Mouse (Mus musculus) ovary, postnatal 14 days (tissue): Measurements from ENCODE around the gene Rap2a.

Experiments used
- DNase-seq: peaks from one replicate; pipeline ENCODE4 v3.0.0; 2022; ENCODE audit warnings: low spot score

The Rap2a gene

DNA sequence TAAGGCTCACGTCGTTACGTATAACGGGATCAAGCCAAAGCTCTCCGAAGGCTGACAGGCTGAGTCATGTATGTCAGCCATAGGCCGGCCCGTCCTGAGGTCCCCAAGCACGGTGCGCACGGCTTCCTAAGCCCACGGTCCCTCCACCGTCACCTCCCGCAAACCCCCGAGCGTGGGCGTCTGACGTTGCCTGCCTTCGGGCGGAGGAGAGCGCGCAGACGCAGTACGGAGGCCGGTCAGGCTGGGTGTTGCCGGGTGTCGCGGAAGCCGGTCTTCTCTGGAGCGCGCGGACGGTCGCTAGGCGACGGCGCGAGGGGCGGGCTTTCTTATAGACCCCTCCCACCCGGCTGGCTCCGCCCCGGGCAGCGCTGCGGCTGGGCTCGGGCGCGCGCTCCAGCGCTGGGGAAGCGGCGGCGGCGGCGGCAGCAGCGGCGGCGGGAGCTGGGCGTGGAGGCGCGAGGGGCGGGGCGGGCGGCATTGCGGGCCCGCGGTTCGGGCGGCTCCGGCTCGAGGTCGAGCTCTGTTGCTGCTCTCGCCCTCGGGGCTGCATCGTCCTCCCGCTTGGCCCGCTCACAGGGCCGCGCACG lies at the start of gene Rap2a:
TSS of gene Rap2a (plus strand) at position 463 of the 587 bp plus-strand sequence.
- DNase-seq: peak; percentile 93

GRCm38 (mm10) chr14:120428497-120428896 lies 49.7 kb upstream of the Rap2a start:
- no peak for DNase-seq

DNA sequence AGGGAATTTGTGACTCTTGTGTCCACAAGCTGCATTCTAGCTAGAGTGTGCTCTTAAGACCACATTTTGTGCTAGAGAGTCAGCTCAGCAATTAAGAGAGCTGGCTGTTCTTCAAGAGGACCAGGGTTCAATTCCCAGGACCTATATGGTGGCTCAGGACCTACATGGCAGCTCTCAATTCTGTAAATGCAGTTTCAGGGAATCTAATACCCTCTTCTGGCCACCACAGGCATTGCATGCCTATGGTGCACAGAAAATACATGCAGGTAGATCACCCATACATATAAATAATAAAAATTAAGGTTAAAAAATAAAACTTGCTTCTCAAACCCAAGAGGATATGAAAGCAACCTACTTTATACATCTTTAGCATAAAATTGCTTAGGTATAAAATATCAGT lies 45.5 kb upstream of the Rap2a start:
- DNase-seq: no peak

GRCm38 (mm10) chr14:120433931-120434398 lies 44.3 kb upstream of the Rap2a start:
- no peak for DNase-seq

DNA sequence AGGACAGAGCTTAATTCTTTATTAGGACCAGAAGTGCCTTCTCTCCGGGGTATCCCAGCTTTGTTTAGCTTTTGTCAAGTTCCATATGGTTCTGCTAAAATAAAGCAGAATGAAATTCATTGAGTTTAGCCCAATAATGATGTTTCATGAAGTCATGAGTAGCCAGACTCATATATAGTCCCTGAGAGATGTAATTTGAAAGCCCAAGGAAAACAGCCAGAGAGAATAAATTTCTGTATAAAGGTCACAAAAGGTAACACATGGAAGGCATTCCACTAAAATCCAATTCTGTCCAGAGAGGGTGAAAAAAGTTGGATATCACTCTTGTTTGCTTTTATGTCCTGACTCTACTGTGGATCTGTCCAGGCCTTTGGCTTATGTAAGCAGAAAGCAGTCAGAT lies 43.4 kb upstream of the Rap2a start:
- no peak for DNase-seq

- DNase-seq: no peak
Measured at GRCm38 (mm10) chr14:120440716-120441115, 37.5 kb upstream of the Rap2a start.

DNA sequence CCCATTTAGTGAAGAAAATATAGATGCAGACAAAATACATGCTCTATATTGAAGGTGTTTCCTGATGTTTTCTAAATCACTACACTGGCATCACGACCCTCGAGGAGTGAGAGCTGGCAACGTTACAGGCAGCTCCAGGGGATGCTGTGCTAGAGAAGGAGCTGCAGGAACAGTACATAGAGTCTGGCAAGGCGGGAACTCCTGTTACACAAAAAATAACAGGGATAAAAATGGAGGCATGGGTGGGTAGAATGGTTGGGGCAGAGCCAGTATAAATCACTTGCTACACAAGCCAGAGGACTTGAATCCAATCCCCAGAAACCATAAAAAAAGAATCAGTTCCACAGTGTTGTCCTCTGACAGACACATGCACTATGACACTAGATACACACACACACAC lies 37.0 kb upstream of the Rap2a start:
- DNase-seq: no peak

DNA sequence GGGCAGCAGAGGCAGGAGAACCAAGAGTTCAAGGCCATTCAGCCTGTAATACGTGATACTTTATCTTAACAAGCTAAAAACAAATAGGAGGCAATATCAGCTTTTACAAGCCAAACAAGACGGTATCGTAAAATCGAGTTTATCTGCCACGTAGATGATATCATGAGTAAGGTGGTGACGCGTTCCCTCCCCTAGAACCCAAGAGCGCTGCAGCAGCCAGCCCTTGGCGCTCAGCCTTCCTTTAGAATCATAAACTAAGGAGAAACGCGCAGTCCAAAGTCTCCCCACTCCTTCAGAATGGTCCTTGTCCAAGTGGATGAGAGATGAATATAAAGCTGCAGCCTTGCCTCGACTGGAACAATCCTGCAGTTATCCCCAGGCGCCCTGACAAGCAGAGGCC lies 36.4 kb upstream of the Rap2a start:
- DNase-seq: no peak

- no peak for DNase-seq
Measured at GRCm38 (mm10) chr14:120454221-120454620, 24.0 kb upstream of the Rap2a start.

DNA sequence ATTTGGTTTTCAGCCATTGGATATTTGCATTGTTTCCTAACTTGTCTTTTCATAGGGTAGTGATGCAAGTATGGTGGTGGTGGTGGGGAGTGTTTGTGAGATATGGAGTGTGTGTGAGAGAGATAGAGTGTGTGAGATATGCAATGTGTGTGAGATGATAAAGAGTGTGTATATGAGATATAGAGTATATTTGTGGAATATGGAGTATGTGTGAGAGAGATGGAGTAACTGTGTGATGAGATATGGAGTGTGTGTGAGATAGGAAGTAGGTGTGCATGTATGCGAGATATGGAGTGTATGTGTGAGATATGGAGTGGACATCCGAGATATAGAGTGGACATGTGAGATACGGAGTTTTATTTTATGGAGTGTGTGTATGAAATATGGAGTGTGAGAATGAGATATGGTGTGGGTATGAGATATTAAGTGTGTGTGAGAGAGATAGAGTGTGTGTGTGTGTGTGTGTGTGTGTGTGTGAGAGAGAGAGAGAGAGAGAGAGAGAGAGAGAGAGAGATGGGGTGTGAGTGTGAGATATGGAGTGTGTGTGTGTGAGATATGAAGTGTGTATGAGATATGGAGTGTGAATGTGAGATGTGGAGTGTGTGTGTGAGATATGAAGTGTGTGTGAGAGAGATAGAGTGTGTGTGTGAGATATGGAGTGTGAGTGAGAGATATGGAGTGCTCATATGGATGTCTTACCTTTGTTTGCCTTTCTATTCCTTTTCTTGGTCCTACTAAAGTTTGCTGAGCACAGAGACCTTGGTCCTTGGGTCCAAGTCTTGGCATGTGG lies 14.1 kb upstream of the Rap2a start:
- no peak for DNase-seq

DNA sequence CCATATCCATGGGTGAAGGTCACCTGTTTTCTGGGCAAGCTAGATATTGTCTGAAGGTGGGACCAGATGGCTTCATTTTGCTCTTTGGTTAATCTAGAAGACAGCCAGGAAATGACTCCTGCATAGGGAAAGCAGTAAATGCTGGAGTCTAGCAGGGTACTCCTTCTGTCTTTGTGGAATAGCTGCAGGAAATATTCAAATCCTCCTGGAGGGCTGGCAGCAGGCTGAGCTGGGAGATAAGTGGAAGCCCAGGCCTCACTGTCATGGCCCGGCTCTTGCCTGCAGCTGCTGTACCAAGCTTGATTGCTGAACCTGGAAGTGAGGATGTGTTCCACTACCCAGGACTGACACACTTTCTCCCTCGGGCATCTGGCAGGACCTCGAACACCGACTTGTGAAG lies 11.4 kb upstream of the Rap2a start:
- no peak for DNase-seq

DNA sequence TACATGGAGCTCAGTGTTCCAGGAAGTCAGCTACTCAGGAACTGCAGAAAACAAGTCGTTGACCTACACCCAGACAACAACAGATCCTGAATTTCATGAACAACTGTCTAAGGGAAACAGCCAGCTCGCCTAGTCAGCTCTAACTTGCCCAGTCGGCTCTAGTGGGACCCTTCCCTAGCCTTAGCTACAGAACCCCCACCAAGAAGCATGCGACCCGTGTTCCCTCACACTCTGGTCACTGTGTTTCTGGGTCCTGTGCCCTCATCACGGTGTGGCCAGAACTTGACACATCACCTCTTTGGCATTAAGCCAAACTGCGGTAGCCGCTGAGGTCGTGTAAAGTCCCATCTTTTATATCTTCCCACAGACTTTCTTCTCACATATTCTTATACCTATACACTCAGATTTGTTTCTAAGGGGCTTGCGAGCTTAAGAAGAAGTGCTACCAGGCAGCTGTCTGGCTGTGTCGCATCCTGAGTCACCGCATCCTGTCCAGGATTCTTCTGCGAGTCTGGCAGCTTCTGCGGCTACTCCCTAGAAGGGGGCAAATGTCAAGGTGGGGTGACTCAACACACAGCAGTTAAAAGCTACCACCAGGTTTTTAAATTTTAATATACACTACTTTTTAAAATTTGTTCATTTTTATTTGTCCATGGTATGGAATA lies 9.0 kb upstream of the Rap2a start:
- DNase-seq: no peak

GRCm38 (mm10) chr14:120476186-120476697 lies 2.0 kb upstream of the Rap2a start:
- DNase-seq: no peak

- peak; percentile 99 for DNase-seq
Measured at GRCm38 (mm10) chr14:120477288-120477981, 809 bp upstream of the Rap2a start.

DNA sequence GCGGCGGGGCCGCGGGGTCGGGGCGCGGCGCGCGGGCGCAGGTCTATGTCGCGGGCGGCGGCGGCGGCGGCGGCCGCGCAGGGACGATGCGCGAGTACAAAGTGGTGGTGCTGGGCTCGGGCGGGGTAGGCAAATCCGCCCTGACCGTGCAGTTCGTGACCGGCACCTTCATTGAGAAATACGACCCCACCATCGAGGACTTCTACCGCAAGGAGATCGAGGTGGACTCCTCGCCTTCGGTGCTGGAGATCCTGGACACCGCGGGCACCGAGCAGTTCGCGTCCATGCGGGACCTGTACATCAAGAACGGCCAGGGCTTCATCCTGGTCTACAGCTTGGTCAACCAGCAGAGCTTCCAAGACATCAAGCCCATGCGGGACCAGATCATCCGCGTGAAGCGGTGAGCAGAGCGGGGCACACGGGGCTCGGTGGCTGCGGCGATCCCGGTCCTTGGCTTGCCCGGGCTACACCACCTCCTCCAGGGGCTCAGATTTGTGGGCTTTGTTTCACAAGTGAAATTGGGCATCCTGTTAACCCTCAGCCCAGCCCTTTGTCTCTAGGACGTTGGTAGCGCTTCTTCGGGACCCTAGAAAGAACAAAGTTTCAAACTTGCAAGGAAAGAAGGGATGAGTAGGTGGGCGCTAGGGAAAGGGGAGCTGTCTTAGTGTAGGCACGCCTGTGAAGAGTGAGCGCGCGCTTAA lies 547 bp downstream of the Rap2a start:
- peak; percentile 34 for DNase-seq

GRCm38 (mm10) chr14:120480341-120480900 lies 2.2 kb downstream of the Rap2a start:
- DNase-seq: no peak

- DNase-seq: no peak
Measured at GRCm38 (mm10) chr14:120480927-120481326, 2.7 kb downstream of the Rap2a start.

DNA sequence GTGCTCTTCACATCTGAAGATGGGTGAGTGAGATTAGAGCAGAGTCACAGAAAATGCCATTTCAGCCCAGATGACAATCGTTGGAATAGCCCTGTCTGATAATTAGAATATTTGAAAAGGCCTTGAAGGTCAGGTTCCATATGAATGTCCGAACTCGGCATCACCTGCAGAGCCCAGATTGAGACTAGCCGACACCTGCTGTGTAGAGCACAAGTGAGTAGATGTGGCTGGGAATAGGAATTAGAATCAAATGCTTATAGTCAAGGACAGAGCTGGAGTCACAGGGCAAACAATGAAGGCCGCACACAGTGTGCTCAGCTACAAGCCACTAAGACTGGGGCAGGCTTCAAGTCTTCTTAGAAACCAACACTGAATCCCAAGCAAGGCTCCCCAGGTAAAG lies 6.3 kb downstream of the Rap2a start:
- DNase-seq: no peak

DNA sequence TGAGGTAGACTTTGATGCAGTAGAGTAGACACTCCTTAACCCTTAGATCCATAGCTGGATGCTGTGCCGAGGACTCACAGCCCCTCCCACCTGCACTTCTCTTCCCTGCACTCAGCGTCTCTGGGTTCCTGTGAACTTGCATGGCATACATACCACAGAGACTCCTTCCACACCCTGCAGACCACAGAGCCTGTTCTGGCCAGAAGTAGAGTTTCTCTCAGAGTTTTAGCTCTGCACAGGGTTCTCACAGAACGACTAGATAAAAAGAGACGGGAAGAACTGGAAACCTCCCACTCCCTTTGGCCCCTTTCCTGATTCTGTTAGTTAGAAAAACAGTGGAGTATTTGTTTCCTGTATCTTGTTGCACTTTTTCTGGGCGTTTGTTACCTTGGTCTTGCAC lies 18.0 kb downstream of the Rap2a start:
- no peak for DNase-seq

DNA sequence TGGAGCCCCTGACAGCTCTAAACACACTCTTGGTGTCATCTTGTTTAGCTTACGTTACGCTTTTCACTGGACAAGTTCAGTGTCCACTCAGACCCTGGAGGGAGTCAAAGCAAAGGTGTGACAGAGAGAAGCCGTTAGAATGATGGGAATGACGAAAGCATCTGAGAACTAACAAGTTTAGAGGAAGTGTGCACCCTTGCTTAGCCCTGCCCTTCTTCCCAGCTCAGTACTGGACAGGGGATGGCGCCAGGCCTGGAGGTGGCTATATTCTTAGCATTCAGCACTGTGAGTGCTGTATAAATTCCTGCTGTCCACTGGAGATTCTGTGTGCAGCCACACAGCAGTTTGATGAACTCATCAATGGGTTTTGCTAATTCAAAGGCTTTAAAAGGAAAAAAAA lies 18.6 kb downstream of the Rap2a start:
- DNase-seq: no peak

DNA sequence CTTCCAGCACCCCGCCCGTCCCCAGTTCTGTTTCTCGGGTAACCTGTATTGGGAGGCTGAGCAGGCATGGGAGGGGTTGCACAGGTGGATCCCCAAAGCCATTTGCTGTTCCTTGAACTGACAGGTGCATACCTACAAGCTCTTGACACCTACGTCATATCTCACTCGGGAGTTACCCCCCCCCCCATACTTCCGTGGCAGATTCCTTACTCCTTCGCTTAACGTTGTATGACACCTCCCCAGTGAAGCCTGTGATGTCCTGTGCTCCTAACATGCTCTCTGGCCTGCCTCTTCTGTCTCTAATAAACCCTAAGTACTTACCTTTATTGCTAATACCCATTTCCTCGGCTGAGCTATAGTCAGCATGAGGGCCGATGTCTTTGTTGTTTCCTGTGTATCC lies 20.9 kb downstream of the Rap2a start:
- DNase-seq: no peak
